Mouse (Mus musculus) midbrain, embryonic 16.5 days (tissue): ENCODE results near the gene Rilp. TPM values are rescaled to one million over a fixed set of nuclear protein-coding genes. Genes with fewer than 3 reads are reported as not detected.

Experiments used
- ATAC-seq: fragments of 200-750 bp; cut with Nextera tagmentation; 2 replicates; pipeline ENCODE4 v1.8.0; 2017; ENCODE audit warnings: moderate TSS enrichment
- H3K27ac ChIP-seq: fragments of 300-500 bp; sonication (generic); 2 replicates; pipeline ENCODE4 v1.5.1; 2014; ENCODE audit warnings: mild to moderate bottlenecking, low read length, mixed read lengths
- H3K27me3 ChIP-seq: fragments of 300-500 bp; sonication (generic); 2 replicates; pipeline ENCODE4 v1.6.1; 2014; ENCODE audit warnings: low read depth, low read length, mixed read lengths; ENCODE audit not compliant: control insufficient read depth, insufficient read depth
- H3K36me3 ChIP-seq: fragments of 300-500 bp; sonication (generic); 2 replicates; pipeline ENCODE4 v1.6.1; 2014; ENCODE audit warnings: mild to moderate bottlenecking, low read length, moderate library complexity, mixed read lengths; ENCODE audit not compliant: control insufficient read depth, insufficient read depth
- H3K4me1 ChIP-seq: fragments of 300-500 bp; sonication (generic); 2 replicates; pipeline ENCODE4 v1.6.1; 2014; ENCODE audit warnings: mild to moderate bottlenecking, low read length, mixed read lengths; ENCODE audit not compliant: control insufficient read depth, insufficient read depth
- H3K4me2 ChIP-seq: fragments of 300-500 bp; sonication (generic); 2 replicates; pipeline ENCODE4 v1.6.1; 2014; ENCODE audit warnings: mild to moderate bottlenecking, low read length, mixed read lengths
- H3K4me3 ChIP-seq: fragments of 300-500 bp; sonication (generic); 2 replicates; pipeline ENCODE4 v1.5.1; 2014; ENCODE audit warnings: low read depth, mild to moderate bottlenecking, low read length, moderate library complexity, mixed read lengths
- H3K9ac ChIP-seq: fragments of 300-500 bp; sonication (generic); 2 replicates; pipeline ENCODE4 v1.6.1; 2014; ENCODE audit warnings: low read depth, low read length, mixed read lengths
- H3K9me3 ChIP-seq: fragments of 300-500 bp; sonication (generic); replicated peaks from 2 replicates; pipeline ENCODE4 v1.6.1; 2014; ENCODE audit warnings: mild to moderate bottlenecking, low read length, mixed read lengths; ENCODE audit not compliant: control insufficient read depth, poor library complexity, severe bottlenecking
- WGBS: fragments of 180-500 bp; shearing (Covaris S2); extraction: QIAGEN DNeasy Blood & Tissue Kit; methylation state at CpG from one replicate; pipeline ENCODE4 v1.1.7; 2014; 5-methylcytosine and 5-hydroxymethylcytosine counted together
- polyA plus RNA-seq: library from polyadenylated mRNA; unstranded; fragments of >200 nt; fragmentation: Nextera tagmentation; extraction: Ambion mirVana; gene quantifications from 2 replicates; pipeline ENCODE4 v1.2.1, GENCODE M21; 2015

The Rilp gene
- polyA plus RNA-seq, 1 experiment from 2014 or later = 2.8 TPM

GRCm38 (mm10) chr11:75486192-75486591 lies 23.7 kb upstream of the Rilp start:
- peak overlapping the region; percentile 84 for H3K4me3 ChIP-seq
- H3K9ac ChIP-seq = no peak overlapping the region
- WGBS = 23% methylated on average over 3 of the region's 3 CpGs
- H3K36me3 ChIP-seq = peaks cover 14% of the 10 kb centered on the region
- no peaks in the 10 kb centered on the region for H3K27me3 ChIP-seq
- ATAC-seq = peak; percentile 46
- peak overlapping the region; percentile 40 for H3K4me2 ChIP-seq
- no peaks in the 10 kb centered on the region for H3K9me3 ChIP-seq
- H3K27ac ChIP-seq = peak overlapping the region; percentile 49; the same call in 1 of the 2 replicates
- H3K4me1 ChIP-seq = peaks cover 15% of the 10 kb centered on the region

DNA sequence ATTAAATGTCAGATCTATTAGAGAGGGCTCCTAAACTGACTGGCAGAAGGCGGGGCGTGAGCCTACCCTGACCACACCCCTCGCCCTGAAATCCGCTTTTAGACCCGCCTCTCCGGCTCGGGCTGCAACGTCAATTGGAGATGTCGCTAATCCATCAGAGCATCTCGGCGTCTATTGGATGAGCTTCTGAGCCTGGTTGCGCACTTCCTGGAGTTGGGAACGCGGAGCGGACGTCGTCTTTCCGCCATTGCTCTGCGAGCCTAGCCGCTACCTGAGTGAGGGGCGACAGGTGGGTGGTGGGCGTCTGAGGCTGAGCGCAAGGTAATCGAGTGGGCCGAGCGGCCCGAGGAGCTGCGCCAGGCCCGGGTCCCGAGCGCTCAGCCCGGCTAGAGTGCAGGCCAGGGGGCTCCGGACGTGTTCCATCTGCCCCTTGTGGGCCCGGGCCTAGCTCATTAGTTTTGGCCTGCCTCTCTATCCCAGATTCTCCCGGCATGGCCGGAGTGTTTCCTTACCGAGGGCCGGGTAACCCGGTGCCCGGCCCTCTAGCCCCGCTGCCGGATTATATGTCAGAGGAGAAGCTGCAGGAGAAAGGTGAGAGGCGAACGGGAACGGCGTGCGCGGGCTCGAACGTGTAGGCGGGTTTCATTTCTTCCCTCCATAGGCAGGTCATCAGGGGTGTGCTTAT lies 23.2 kb upstream of the Rilp start, which contains the start of gene Prpf8:
Prpf8 (plus strand) TSS at position 216 of the 685 bp plus-strand sequence.
- Histone ChIP-seq H3K4me2 (peak within 1 kb of the TSS; percentile 98), H3K9me3 (no peaks in the 10 kb centered on the region), H3K9ac (peak within 1 kb of the TSS; percentile 99), H3K27me3 (no peaks in the 10 kb centered on the region), H3K36me3 (peaks cover 19% of the 10 kb centered on the region), H3K4me1 (peaks cover 15% of the 10 kb centered on the region), H3K4me3 (peak within 1 kb of the TSS; percentile 84), H3K27ac (peak within 1 kb of the TSS; percentile 82)
- under 1% methylated on average over 52 of the region's 52 CpGs for WGBS
- peak; percentile 99 for ATAC-seq

- 44% methylated on average over 6 of the region's 6 CpGs for WGBS
- Histone ChIP-seq H3K27me3 (no peaks in the 10 kb centered on the region), H3K27ac (no peak overlapping the region; the same call in 1 of the 2 replicates), H3K4me1 (peaks cover 15% of the 10 kb centered on the region), H3K9ac (peak overlapping the region; percentile 99), H3K4me3 (peak overlapping the region; percentile 84), H3K36me3 (peaks cover 24% of the 10 kb centered on the region), H3K4me2 (peak overlapping the region; percentile 98), H3K9me3 (no peaks in the 10 kb centered on the region)
- ATAC-seq = no peak
These were observed 22.4 kb upstream of the Rilp start for GRCm38 (mm10) chr11:75487496-75487895.

DNA sequence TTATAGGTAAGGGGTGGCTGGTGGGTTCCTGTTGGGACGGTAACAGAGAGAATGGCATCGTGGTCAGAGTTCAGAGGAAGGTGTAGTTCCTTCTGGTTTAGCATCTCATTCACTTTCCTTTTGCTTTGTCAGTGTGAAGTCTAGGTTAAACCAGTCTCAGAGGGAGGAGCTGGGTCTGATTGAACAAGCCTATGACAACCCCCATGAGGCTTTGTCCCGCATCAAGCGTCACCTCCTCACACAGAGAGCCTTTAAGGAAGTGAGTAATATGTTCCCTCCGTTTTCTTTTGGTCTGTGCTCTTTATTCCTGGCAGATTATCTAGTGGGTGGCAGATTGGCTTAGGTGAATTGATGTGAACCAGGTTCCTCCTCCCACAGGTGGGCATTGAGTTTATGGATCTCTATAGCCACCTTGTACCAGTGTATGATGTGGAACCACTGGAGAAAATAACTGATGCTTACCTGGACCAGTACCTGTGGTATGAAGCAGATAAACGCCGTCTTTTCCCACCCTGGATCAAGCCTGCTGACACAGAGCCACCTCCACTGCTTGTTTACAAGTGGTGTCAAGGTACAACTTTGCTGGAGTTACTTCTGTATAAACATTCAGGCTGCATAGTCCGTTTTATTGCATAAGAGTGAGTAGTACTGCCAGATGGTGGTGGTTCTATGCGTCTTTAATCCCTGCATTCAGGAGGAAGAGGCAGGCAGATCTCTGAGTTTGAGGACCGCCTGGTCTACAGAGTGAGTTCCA lies 15.4 kb upstream of the Rilp start:
- no peak overlapping the region for H3K9ac ChIP-seq
- H3K4me3 ChIP-seq = no peak overlapping the region
- no peak overlapping the region for H3K27ac ChIP-seq
- H3K4me1 ChIP-seq = no peaks in the 10 kb centered on the region
- no peak overlapping the region for H3K4me2 ChIP-seq
- 93% methylated on average over 10 of the region's 10 CpGs for WGBS
- H3K9me3 ChIP-seq = no peaks in the 10 kb centered on the region
- ATAC-seq = no peak
- H3K36me3 ChIP-seq = peaks cover 77% of the 10 kb centered on the region
- H3K27me3 ChIP-seq = no peaks in the 10 kb centered on the region

DNA sequence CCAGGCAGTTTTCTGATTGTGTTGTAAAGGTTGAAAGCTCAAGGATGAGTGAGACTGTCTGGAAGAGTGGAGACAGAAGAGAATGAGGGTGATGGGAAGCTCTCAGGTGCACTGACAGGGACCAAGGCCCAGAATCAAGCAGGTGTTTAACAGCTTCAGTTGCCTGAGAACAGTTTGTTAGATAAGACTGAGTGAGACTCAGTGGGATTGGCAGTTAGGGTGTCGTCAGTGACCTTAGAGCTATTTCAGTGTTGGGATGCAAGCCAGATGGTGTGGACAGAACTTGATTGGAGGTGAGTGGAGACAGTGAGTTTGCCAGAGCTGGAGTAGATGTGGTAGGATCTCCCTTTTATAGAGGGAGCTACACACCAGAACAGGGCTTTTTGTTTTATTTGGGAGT lies 11.8 kb upstream of the Rilp start:
- WGBS = 85% methylated on average over 1 of the region's 1 CpGs
- Histone ChIP-seq H3K9me3 (no peaks in the 10 kb centered on the region), H3K36me3 (peaks cover 81% of the 10 kb centered on the region), H3K4me3 (no peak overlapping the region), H3K4me2 (no peak overlapping the region), H3K27ac (no peak overlapping the region), H3K9ac (no peak overlapping the region), H3K27me3 (no peaks in the 10 kb centered on the region), H3K4me1 (no peaks in the 10 kb centered on the region)
- no peak for ATAC-seq

GRCm38 (mm10) chr11:75508162-75508561 lies 1.7 kb upstream of the Rilp start:
- Histone ChIP-seq H3K9me3 (no peaks in the 10 kb centered on the region), H3K4me1 (peaks cover 7% of the 10 kb centered on the region), H3K36me3 (peaks cover 40% of the 10 kb centered on the region), H3K4me3 (no peak overlapping the region), H3K27ac (no peak overlapping the region), H3K27me3 (no peaks in the 10 kb centered on the region), H3K4me2 (no peak overlapping the region), H3K9ac (no peak overlapping the region)
- 98% methylated on average over 4 of the region's 4 CpGs for WGBS
- no peak for ATAC-seq

DNA sequence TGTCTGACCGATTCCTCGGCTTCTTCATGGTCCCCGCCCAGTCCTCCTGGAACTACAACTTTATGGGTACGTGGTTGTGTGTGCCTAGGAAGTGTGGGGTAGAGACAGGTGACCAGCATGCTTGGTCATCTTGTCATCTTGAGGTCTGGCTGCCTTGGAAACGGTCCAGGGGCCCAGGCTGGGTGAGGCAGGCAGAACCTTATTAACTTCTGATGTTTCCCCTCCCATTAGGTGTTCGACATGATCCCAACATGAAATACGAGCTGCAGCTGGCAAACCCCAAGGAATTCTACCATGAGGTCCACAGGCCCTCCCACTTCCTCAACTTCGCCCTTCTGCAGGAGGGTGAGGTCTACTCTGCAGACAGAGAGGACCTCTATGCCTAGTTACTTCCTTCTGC lies 990 bp upstream of the Rilp start:
- Histone ChIP-seq H3K4me3 (no peak overlapping the region), H3K9me3 (no peaks in the 10 kb centered on the region), H3K4me1 (peaks cover 7% of the 10 kb centered on the region), H3K4me2 (no peak overlapping the region), H3K27ac (no peak overlapping the region), H3K27me3 (no peaks in the 10 kb centered on the region), H3K9ac (no peak overlapping the region), H3K36me3 (peaks cover 34% of the 10 kb centered on the region)
- 86% methylated on average over 8 of the region's 8 CpGs for WGBS
- ATAC-seq = no peak

GRCm38 (mm10) chr11:75510627-75510993 lies 716 bp downstream of the Rilp start:
- peak overlapping the region; percentile 96 for H3K4me2 ChIP-seq
- H3K4me3 ChIP-seq = peak overlapping the region; percentile 59
- H3K9ac ChIP-seq = peak overlapping the region; percentile 74
- H3K9me3 ChIP-seq = no peaks in the 10 kb centered on the region
- peaks cover 7% of the 10 kb centered on the region for H3K4me1 ChIP-seq
- no peaks in the 10 kb centered on the region for H3K27me3 ChIP-seq
- H3K27ac ChIP-seq = peak overlapping the region; percentile 81
- peak; percentile 92 for ATAC-seq
- peaks cover 22% of the 10 kb centered on the region for H3K36me3 ChIP-seq
- WGBS = 2% methylated on average over 21 of the region's 24 CpGs

GRCm38 (mm10) chr11:75511213-75511612 lies 1.3 kb downstream of the Rilp start:
- H3K9me3 ChIP-seq = no peaks in the 10 kb centered on the region
- no peak for ATAC-seq
- H3K4me3 ChIP-seq = no peak overlapping the region
- 81% methylated on average over 6 of the region's 6 CpGs for WGBS
- peaks cover 18% of the 10 kb centered on the region for H3K36me3 ChIP-seq
- peaks cover 7% of the 10 kb centered on the region for H3K4me1 ChIP-seq
- no peak overlapping the region for H3K4me2 ChIP-seq
- H3K27ac ChIP-seq = no peak overlapping the region
- no peaks in the 10 kb centered on the region for H3K27me3 ChIP-seq
- no peak overlapping the region for H3K9ac ChIP-seq
